Mouse (Mus musculus): ENCODE data around the gene Ercc6l2.
A peak's percentile ranks its signal among the peaks of the same experiment; 100 is the strongest.

The Ercc6l2 gene

GRCm38 (mm10) chr13:63814746-63815681 is at the start of gene Ercc6l2:
Ercc6l2 (plus strand) TSS chr13:63815240.
- DNase-seq (ENCODE audit: low spot score): peak; percentile 98

- DNase-seq (ENCODE audit: low spot score): no peak
Measured at GRCm38 (mm10) chr13:63766065-63766464, 49.0 kb upstream of the Ercc6l2 start.

- no peak for DNase-seq (ENCODE audit: low spot score)
Measured at GRCm38 (mm10) chr13:63771009-63771408, 44.0 kb upstream of the Ercc6l2 start.

- DNase-seq (ENCODE audit: low spot score): no peak
Measured at GRCm38 (mm10) chr13:63778925-63779324, 36.1 kb upstream of the Ercc6l2 start.

- DNase-seq (ENCODE audit: low spot score): peak; percentile 42
Measured at GRCm38 (mm10) chr13:63779376-63780291, 35.4 kb upstream of the Ercc6l2 start.

- DNase-seq (ENCODE audit: low spot score): no peak
Measured at GRCm38 (mm10) chr13:63792234-63792831, 22.7 kb upstream of the Ercc6l2 start.

GRCm38 (mm10) chr13:63793345-63794308 is 21.4 kb upstream of the Ercc6l2 start:
- DNase-seq (ENCODE audit: low spot score): no peak

- DNase-seq (ENCODE audit: low spot score): no peak
Measured at GRCm38 (mm10) chr13:63798677-63799076, 16.4 kb upstream of the Ercc6l2 start.

- no peak for DNase-seq (ENCODE audit: low spot score)
Measured at GRCm38 (mm10) chr13:63799940-63800339, 15.1 kb upstream of the Ercc6l2 start.

- no peak for DNase-seq (ENCODE audit: low spot score)
Measured at GRCm38 (mm10) chr13:63801289-63801688, 13.8 kb upstream of the Ercc6l2 start.

GRCm38 (mm10) chr13:63807233-63807632 is 7.8 kb upstream of the Ercc6l2 start:
- no peak for DNase-seq (ENCODE audit: low spot score)

- no peak for DNase-seq (ENCODE audit: low spot score)
Measured at GRCm38 (mm10) chr13:63807979-63808378, 7.1 kb upstream of the Ercc6l2 start.

GRCm38 (mm10) chr13:63811477-63811876 is 3.6 kb upstream of the Ercc6l2 start:
- DNase-seq (ENCODE audit: low spot score): no peak

GRCm38 (mm10) chr13:63815931-63816330 is 891 bp downstream of the Ercc6l2 start:
- DNase-seq (ENCODE audit: low spot score): no peak

- DNase-seq (ENCODE audit: low spot score): no peak
Measured at GRCm38 (mm10) chr13:63845758-63846157, 30.7 kb downstream of the Ercc6l2 start.

- no peak for DNase-seq (ENCODE audit: low spot score)
Measured at GRCm38 (mm10) chr13:63850308-63851011, 35.4 kb downstream of the Ercc6l2 start.

GRCm38 (mm10) chr13:63872585-63873282 is 57.7 kb downstream of the Ercc6l2 start:
- DNase-seq (ENCODE audit: low spot score): no peak

GRCm38 (mm10) chr13:63877138-63877537 is 62.1 kb downstream of the Ercc6l2 start:
- no peak for DNase-seq (ENCODE audit: low spot score)

GRCm38 (mm10) chr13:63879105-63879863 is 64.2 kb downstream of the Ercc6l2 start:
- DNase-seq (ENCODE audit: low spot score): no peak

All from testis, postnatal 10 days (tissue).